Mouse (Mus musculus) heart, postnatal 0 days (tissue): ENCODE results near the gene Klhl5. TPM values are rescaled to one million over a fixed set of nuclear protein-coding genes. Genes with fewer than 3 reads are reported as not detected.

ENCODE experiments used
- ATAC-seq: fragments of 200-750 bp; cut with Nextera tagmentation; 2 replicates; pipeline ENCODE4 v1.8.0; 2017; ENCODE audit warnings: low read depth, moderate number of reproducible peaks, moderate library complexity; ENCODE audit not compliant: insufficient read depth
- DNase-seq: peaks from one replicate; pipeline ENCODE4 v3.0.0-alpha.2; 2016; ENCODE audit warnings: low spot score
- H3K27ac ChIP-seq: fragments of 300-500 bp; sonication (generic); 2 replicates; pipeline ENCODE4 v1.5.1; 2014; ENCODE audit warnings: low read depth, mild to moderate bottlenecking
- H3K27me3 ChIP-seq: fragments of 300-500 bp; sonication (generic); 2 replicates; pipeline ENCODE4 v1.6.1; 2014; ENCODE audit warnings: low read length, mixed read lengths; ENCODE audit not compliant: control insufficient read depth, insufficient read depth
- H3K36me3 ChIP-seq: fragments of 300-500 bp; sonication (generic); replicated peaks from 2 replicates; pipeline ENCODE4 v1.6.1; 2014; ENCODE audit warnings: low read length, mixed read lengths; ENCODE audit not compliant: control insufficient read depth, insufficient read depth
- H3K4me1 ChIP-seq: fragments of 300-500 bp; sonication (generic); 2 replicates; pipeline ENCODE4 v1.6.1; 2014; ENCODE audit warnings: antibody characterized with exemption; ENCODE audit not compliant: control insufficient read depth, insufficient read depth
- H3K4me2 ChIP-seq: fragments of 300-500 bp; sonication (generic); 2 replicates; pipeline ENCODE4 v1.6.1; 2014; ENCODE audit warnings: low read depth, mild to moderate bottlenecking, low read length, moderate library complexity
- H3K4me3 ChIP-seq: fragments of 300-500 bp; sonication (generic); 2 replicates; pipeline ENCODE4 v1.5.1; 2014; ENCODE audit warnings: low read depth, low read length
- H3K9ac ChIP-seq: fragments of 300-500 bp; sonication (generic); replicated peaks from 2 replicates; pipeline ENCODE4 v1.6.1; 2014; ENCODE audit warnings: low read depth, low read length, mixed read lengths
- H3K9me3 ChIP-seq: fragments of 300-500 bp; sonication (generic); replicated peaks from 2 replicates; pipeline ENCODE4 v1.6.1; 2016; ENCODE audit warnings: low read length; ENCODE audit not compliant: control insufficient read depth
- CTCF ChIP-seq: IDR thresholded peaks from 2 replicates; pipeline ENCODE4 v1.5.1; 2016; ENCODE audit warnings: antibody characterized with exemption, control low read depth, low read depth
- EP300 ChIP-seq: IDR thresholded peaks from 2 replicates; pipeline ENCODE4 v1.6.1; 2016; ENCODE audit warnings: antibody characterized with exemption, low read depth
- WGBS: fragments of 180-500 bp; shearing (Covaris S2); extraction: QIAGEN DNeasy Blood & Tissue Kit; methylation state at CpG from one replicate; pipeline ENCODE4 v1.1.7; 2014; 5-methylcytosine and 5-hydroxymethylcytosine counted together
- polyA plus RNA-seq: library from polyadenylated mRNA; unstranded; fragments of >200 nt; fragmentation: Nextera tagmentation; extraction: Ambion mirVana; gene quantifications from 2 replicates; pipeline ENCODE4 v1.2.1, GENCODE M21; 2015
- total RNA-seq: library from RNA; depleted of rRNA; stranded (reverse); fragments of >200 nt; gene quantifications from 2 replicates; pipeline ENCODE4 v1.2.3, GENCODE M21; 2014; ENCODE audit warnings: low replicate concordance

Gene Klhl5
- total and polyA plus RNA-seq, 2 experiments from 2014 or later, result 7.9 to 9.7 TPM

DNA sequence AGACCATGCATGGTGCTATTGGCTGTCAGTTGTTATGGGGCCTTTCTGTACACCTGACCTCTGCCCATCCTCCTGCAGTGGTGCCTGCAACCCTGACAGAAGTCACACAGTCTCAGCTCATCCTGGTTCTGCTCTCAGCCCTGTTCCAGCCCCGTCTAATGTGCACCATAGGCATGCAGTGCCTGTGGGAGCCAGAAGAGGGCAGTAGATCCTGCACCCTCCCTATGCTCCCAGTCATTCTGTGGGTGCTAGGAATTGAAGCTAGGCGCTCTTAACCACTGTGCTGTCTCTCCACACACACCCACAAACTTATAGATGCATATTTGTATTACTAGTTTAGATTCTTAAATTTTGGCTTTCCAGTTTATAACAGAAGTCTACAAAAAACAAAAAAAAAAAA is 49.5 kb downstream of the Klhl5 start:
- no peaks in the 10 kb centered on the region for H3K4me1 ChIP-seq
- H3K27me3 ChIP-seq, result no peaks in the 10 kb centered on the region
- ATAC-seq (no peak), DNase-seq (no peak)
- WGBS, result 76% methylated on average over 2 of the region's 2 CpGs
- peaks cover 16% of the 10 kb centered on the region for H3K36me3 ChIP-seq
- 0 out of 2 replicates have a peak overlapping the region, but pooled peaks have one; percentile 10 for H3K27ac ChIP-seq
- H3K4me2 ChIP-seq, result no peak overlapping the region
- H3K9ac ChIP-seq, result no peak overlapping the region
- TF ChIP-seq CTCF (peak; percentile 58), EP300 (no peak)
- H3K9me3 ChIP-seq, result no peaks in the 10 kb centered on the region
- H3K4me3 ChIP-seq, result no peak overlapping the region

DNA sequence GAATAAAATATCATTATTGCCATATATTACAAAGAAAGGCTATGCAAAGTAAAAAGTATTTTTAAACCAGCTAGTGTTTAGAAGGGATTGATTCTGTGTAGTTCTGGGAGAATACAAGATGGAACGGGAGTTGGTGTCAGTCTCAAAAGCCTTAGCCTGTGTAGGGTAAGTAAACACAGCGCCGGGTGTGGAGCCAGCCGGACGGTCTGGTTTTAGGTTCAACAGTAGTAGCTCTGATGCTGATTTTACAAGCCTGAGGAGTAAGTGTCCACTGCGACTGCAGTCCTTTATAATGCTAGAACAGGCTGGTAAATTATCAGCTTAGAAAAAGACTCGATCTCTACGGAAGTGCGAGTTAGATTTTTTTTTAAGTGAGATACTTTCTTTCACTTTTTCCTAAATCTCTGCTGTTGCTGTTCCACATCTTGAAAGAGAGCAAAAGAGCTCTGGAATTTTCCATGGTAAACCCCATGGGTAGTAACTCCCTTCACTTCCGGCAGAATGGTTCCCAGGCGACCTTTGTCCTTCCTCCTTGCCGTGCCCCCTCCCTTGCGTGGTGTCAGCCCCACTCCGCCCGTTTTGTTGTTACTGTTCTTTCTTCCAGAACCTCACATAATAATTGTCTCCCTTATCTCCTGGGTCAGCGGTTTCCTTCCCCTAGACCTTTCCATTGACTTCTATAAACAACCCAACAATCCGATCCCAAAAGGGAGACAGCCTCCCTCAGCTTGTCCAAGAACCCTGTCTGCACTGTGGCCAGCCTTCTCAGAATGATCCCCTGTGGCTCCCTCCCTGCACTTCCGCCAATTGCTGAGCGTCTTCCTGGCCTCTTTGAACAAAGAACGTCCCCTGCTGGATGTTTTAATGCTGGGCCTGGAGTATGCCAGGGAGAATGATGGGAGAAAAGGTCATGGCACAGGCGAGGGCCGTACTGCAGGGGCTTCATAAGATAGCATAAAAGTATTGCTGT is 50.4 kb downstream of the Klhl5 start:
- H3K9me3 ChIP-seq, result no peaks in the 10 kb centered on the region
- peak overlapping the region; percentile 78 for H3K27ac ChIP-seq
- ATAC-seq (peak; percentile 93), DNase-seq (peak; percentile 77)
- H3K9ac ChIP-seq, result 0 out of 2 replicates have a peak overlapping the region, but pooled peaks have one; percentile 35
- WGBS, result 66% methylated on average over 22 of the region's 22 CpGs
- H3K27me3 ChIP-seq, result no peaks in the 10 kb centered on the region
- peaks cover 18% of the 10 kb centered on the region for H3K36me3 ChIP-seq
- H3K4me1 ChIP-seq, result no peaks in the 10 kb centered on the region
- H3K4me2 ChIP-seq, result peak overlapping the region; percentile 15; the same call in 1 of the 2 replicates
- no peak overlapping the region for H3K4me3 ChIP-seq
- TF ChIP-seq EP300 (peak; percentile 93), CTCF (peak; percentile 64)

DNA sequence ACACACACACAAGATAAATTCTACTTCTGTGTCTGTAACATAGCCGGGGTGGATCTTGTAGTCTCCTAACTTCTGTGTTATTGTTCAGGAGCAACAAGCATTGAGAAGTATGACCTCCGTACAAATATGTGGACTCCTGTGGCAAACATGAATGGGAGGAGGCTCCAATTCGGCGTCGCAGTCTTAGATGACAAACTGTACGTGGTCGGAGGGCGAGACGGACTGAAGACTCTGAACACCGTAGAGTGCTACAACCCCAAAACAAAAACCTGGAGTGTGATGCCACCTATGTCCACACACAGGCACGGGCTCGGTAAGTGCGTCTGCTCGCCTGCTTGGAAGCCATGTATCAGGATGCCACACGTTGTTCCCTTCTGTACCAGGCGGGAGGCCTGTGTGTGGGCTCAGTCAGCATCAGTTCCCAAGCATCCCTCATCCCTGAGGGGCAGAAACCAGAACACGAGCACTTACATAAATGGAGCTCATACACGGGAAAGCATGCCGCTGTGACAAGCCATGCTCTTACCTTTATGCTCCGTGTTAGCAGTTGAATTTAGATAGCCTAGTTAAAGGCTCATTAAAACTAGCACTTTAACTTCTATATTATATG is 51.5 kb downstream of the Klhl5 start:
- 86% methylated on average over 20 of the region's 20 CpGs for WGBS
- Histone ChIP-seq H3K27ac (peak overlapping the region; percentile 78), H3K27me3 (no peaks in the 10 kb centered on the region), H3K36me3 (peaks cover 24% of the 10 kb centered on the region), H3K4me1 (no peaks in the 10 kb centered on the region), H3K9ac (no peak overlapping the region), H3K4me3 (no peak overlapping the region), H3K9me3 (no peaks in the 10 kb centered on the region), H3K4me2 (no peak overlapping the region)
- DNase-seq (no peak), ATAC-seq (no peak)
- no peak for TF ChIP-seq CTCF
- no peak for TF ChIP-seq EP300

- Histone ChIP-seq H3K4me1 (no peaks in the 10 kb centered on the region), H3K9ac (no peak overlapping the region), H3K9me3 (no peaks in the 10 kb centered on the region), H3K36me3 (peaks cover 31% of the 10 kb centered on the region), H3K4me3 (no peak overlapping the region), H3K27ac (no peak overlapping the region), H3K4me2 (no peak overlapping the region), H3K27me3 (no peaks in the 10 kb centered on the region)
- DNase-seq, result no peak
- no peak for ATAC-seq
- 53% methylated on average over 5 of the region's 5 CpGs for WGBS
- TF ChIP-seq EP300 (no peak), CTCF (no peak)
These were observed 55.7 kb downstream of the Klhl5 start for GRCm38 (mm10) chr5:65163001-65163400.

DNA sequence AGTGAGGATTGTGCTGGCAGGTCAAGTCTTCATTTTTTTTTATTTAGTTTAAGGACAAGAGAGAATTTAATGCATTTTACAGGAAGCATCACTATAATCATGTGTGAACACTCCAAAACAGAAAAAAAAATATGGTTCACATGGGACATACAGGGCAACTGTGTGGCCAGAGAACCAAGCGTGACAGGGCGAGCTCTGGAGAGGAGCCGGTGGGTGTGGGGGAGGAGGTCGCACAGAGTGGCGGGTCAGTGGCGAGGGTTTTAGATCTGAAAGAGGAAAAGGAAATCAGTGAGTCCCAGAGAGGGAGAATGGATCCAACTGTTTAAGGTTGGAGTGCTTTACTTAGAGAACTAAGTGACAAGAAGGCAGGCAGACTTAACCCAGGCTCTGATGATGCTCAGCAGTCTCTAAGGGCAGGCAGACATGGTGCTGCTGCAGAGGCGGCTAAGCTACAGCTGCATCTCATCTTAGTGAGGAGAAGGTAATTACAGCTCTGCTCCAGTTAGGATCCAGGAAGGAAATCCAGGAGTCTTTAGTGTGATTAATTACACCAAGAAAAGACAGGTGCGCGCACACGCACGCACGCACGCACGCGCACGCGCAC is 56.3 kb downstream of the Klhl5 start:
- H3K9ac ChIP-seq, result no peak overlapping the region
- no peak overlapping the region for H3K27ac ChIP-seq
- ATAC-seq (no peak), DNase-seq (no peak)
- H3K4me1 ChIP-seq, result no peaks in the 10 kb centered on the region
- TF ChIP-seq EP300 (no peak), CTCF (no peak)
- no peaks in the 10 kb centered on the region for H3K9me3 ChIP-seq
- H3K4me2 ChIP-seq, result no peak overlapping the region
- no peaks in the 10 kb centered on the region for H3K27me3 ChIP-seq
- H3K4me3 ChIP-seq, result no peak overlapping the region
- 86% methylated on average over 17 of the region's 17 CpGs for WGBS
- H3K36me3 ChIP-seq, result peaks cover 31% of the 10 kb centered on the region
